Mouse (Mus musculus): ENCODE measurements at regions not wholly inside any gene's neighbourhood (a gene's known extent, or its start where the extent isn't known, plus 50 kb on each side); places are given as distances from the start of the nearest gene placed in this dataset.

DNA sequence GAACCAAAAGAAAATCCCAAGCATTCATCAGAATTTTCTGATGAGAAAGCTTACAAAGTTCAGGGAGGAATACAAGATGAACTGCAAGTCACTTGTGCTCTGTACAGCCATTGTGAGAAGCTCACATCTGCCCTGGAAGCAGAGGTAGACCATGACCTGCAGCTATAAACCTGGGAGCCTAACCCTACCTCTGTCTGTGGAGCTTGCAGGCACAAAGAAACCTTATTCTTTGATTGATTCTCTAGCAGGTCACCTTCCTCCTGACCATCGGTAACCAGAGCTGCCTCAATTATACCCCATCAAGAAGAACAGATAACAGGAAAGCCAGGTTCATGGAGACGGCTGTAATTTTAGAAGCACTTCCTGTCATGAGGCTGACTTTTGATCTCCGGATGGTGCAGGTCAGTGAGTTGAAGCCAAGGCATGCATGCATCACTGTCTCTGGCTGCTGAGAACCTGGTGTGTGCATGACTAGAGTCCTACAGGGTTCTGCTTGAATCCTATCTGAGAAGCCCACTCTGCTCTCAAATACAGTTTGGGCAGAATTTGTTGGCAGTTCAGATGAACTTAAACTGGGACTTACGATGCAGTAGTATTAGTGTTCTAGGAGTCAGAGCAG is 369.8 kb downstream of the Sox11 start:
- TF ChIP-seq CTCF (IDR thresholded peaks at IDR 0.05; ENCODE audit: low read depth) (no peak), EP300 (IDR thresholded peaks at IDR 0.05; ENCODE audit: low read depth) (no peak)
